Mouse (Mus musculus) CH12.LX (cell line): Measurements from ENCODE around the gene Pbx1. TPM values are rescaled to one million over a fixed set of nuclear protein-coding genes. Genes with fewer than 3 reads are reported as not detected.

ENCODE experiments used
- DNase-seq: peaks from one replicate; pipeline ENCODE4 v3.0.0-alpha.2; 2013; ENCODE audit errors: extremely low read depth
- H3K27ac ChIP-seq: 2 replicates; pipeline ENCODE4 v1.5.1; 2012; ENCODE audit warnings: low read depth, mild to moderate bottlenecking, control low read depth, moderate library complexity; ENCODE audit not compliant: insufficient read depth
- H3K27me3 ChIP-seq: replicated peaks from 2 replicates; pipeline ENCODE3; 2012; ENCODE audit warnings: inconsistent platforms
- H3K36me3 ChIP-seq, 2 experiments: replicated peaks in 1 of 2; 2 replicates each; pipeline versions ENCODE3 to v1.6.1; 2012; ENCODE audit warnings: inconsistent platforms in 1 of 2, low read length in 1 of 2, mild to moderate bottlenecking in 1 of 2, mixed read lengths in 1 of 2, moderate library complexity in 1 of 2; ENCODE audit not compliant: control insufficient read depth in 1 of 2, insufficient read depth in 1 of 2
- H3K4me1 ChIP-seq, 2 experiments: 2 replicates each; pipeline ENCODE4 v1.6.1; 2012; ENCODE audit warnings: inconsistent platforms in 1 of 2, moderate library complexity in 1 of 2; ENCODE audit not compliant: insufficient read depth in 2 of 2, control insufficient read depth in 1 of 2
- H3K4me2 ChIP-seq: 2 replicates; pipeline ENCODE4 v1.6.1; 2012; ENCODE audit warnings: low read depth, mild to moderate bottlenecking, control low read depth; ENCODE audit not compliant: poor library complexity, insufficient read depth, severe bottlenecking
- H3K4me3 ChIP-seq, 3 experiments: fragments of 150-350 bp in 1 of 3; sonication (generic) in 1 of 3; replicated peaks in 1 of 3; 2 replicates each; pipeline versions ENCODE3 to v1.5.1; 2011 to 2012; ENCODE audit warnings: low read depth in 2 of 3, low read length in 2 of 3, mild to moderate bottlenecking in 2 of 3, moderate library complexity in 2 of 3, control low read depth in 1 of 3, improper control_type of control experiment in 1 of 3, inconsistent platforms in 1 of 3, mixed read lengths in 1 of 3; ENCODE audit not compliant: poor library complexity in 1 of 3
- H3K79me2 ChIP-seq: replicated peaks from 2 replicates; pipeline ENCODE4 v1.6.1; 2012; ENCODE audit warnings: mild to moderate bottlenecking, moderate library complexity; ENCODE audit not compliant: control insufficient read depth, poor library complexity, insufficient read depth, severe bottlenecking; ENCODE audit errors: extremely low read depth
- H3K9ac ChIP-seq: 2 replicates; pipeline ENCODE4 v1.6.1; 2012; ENCODE audit warnings: low read depth, mild to moderate bottlenecking, control low read depth, moderate library complexity; ENCODE audit not compliant: insufficient read depth
- H3K9me3 ChIP-seq: replicated peaks from 2 replicates; pipeline ENCODE3; 2012; ENCODE audit warnings: low read length, inconsistent platforms, mixed read lengths
- E2F4 ChIP-seq: IDR thresholded peaks from 2 replicates; pipeline ENCODE4 v1.6.1; 2011; ENCODE audit warnings: low read depth, low read length, improper control_type of control experiment; ENCODE audit not compliant: insufficient replicate concordance
- ELF1 ChIP-seq: IDR thresholded peaks from 2 replicates; pipeline ENCODE4 v1.6.1; 2014; ENCODE audit warnings: low read depth, mild to moderate bottlenecking, inconsistent platforms, low read length, improper control_type of control experiment
- GABPA ChIP-seq: IDR thresholded peaks from 2 replicates; pipeline ENCODE4 v1.6.1; 2012; ENCODE audit warnings: low read depth, low read length, improper control_type of control experiment, inconsistent platforms; ENCODE audit not compliant: insufficient replicate concordance
- JUN ChIP-seq: IDR thresholded peaks from 2 replicates; pipeline ENCODE4 v1.6.1; 2011; ENCODE audit warnings: low read depth, mild to moderate bottlenecking, low read length, improper control_type of control experiment, moderate library complexity; ENCODE audit not compliant: insufficient read depth
- MAFK ChIP-seq: IDR thresholded peaks from 2 replicates; pipeline ENCODE4 v1.6.1; 2011; ENCODE audit warnings: low read length, improper control_type of control experiment; ENCODE audit not compliant: insufficient replicate concordance
- MAZ ChIP-seq: IDR thresholded peaks from 2 replicates; pipeline ENCODE4 v1.6.1; 2012; ENCODE audit warnings: low read depth, mild to moderate bottlenecking, inconsistent platforms, low read length, improper control_type of control experiment, moderate library complexity
- MYC ChIP-seq: IDR thresholded peaks from 2 replicates; pipeline ENCODE4 v1.6.1; 2011; ENCODE audit warnings: low read depth, mild to moderate bottlenecking, improper control_type of control experiment, low read length
- RAD21 ChIP-seq: IDR thresholded peaks from 2 replicates; pipeline ENCODE4 v1.6.1; 2011; ENCODE audit warnings: low read depth, mild to moderate bottlenecking, low read length, improper control_type of control experiment, moderate library complexity
- RCOR1 ChIP-seq: conservative IDR thresholded peaks from 2 replicates; pipeline ENCODE4 v1.6.1; 2012; ENCODE audit warnings: low read depth, mild to moderate bottlenecking, inconsistent platforms, low read length, improper control_type of control experiment
- TCF12 ChIP-seq: IDR thresholded peaks from 2 replicates; pipeline ENCODE4 v1.6.1; 2014; ENCODE audit warnings: low read depth, mild to moderate bottlenecking, inconsistent platforms, low read length, improper control_type of control experiment
- USF1 ChIP-seq: IDR thresholded peaks from 2 replicates; pipeline ENCODE4 v1.6.1; 2014; ENCODE audit warnings: low read depth, mild to moderate bottlenecking, inconsistent platforms, low read length, improper control_type of control experiment
- USF2 ChIP-seq: conservative IDR thresholded peaks from 2 replicates; pipeline ENCODE4 v1.6.1; 2011; ENCODE audit warnings: low read depth, low read length, improper control_type of control experiment
- ZC3H11A ChIP-seq: IDR thresholded peaks from 2 replicates; pipeline ENCODE4 v1.6.1; 2012; ENCODE audit warnings: low read depth, mild to moderate bottlenecking, inconsistent platforms, low read length, improper control_type of control experiment
- ZKSCAN1 ChIP-seq: IDR thresholded peaks from 2 replicates; pipeline ENCODE4 v1.6.1; 2012; ENCODE audit warnings: low read depth, inconsistent platforms, low read length, improper control_type of control experiment, borderline replicate concordance
- ZMIZ1 ChIP-seq: IDR thresholded peaks from 2 replicates; pipeline ENCODE4 v1.6.1; 2012; ENCODE audit warnings: low read depth, mild to moderate bottlenecking, inconsistent platforms, low read length, improper control_type of control experiment
- dilution Hi-C: fragments of 300-500 bp; cut with MboI; formaldehyde crosslinking; loops from 2 replicates; pipeline ENCODE4 v1.14.3; 2020; ENCODE audit warnings: low sequenced_read_pairs; ENCODE audit not compliant: extremely low pct_unique_long_range_greater_than_20kb, extremely low pct_ligation_motif_present
- in situ Hi-C: fragments of 300-500 bp; cut with MboI; formaldehyde crosslinking; loops from 3 replicates; pipeline ENCODE4 v1.14.3; 2019; ENCODE audit warnings: low sequenced_read_pairs, low pct_ligation_motif_present, low pct_unique_long_range_greater_than_20kb, mixed read lengths
- polyA plus RNA-seq: library from polyadenylated mRNA; unstranded; fragments of >175 nt; gene quantifications from 2 replicates; pipeline ENCODE4 v1.2.1, GENCODE M21; 2012; ENCODE audit warnings: low read depth; ENCODE audit not compliant: insufficient read length
- total RNA-seq, 2 experiments: library from RNA; depleted of rRNA; stranded (reverse); fragments of 300-350 nt in 1 of 2; fragments of >200 nt in 1 of 2; gene quantifications; 2 replicates each; pipeline ENCODE4 v1.2.3; 2012 to 2014

Pbx1 gene
- total and polyA plus RNA-seq, 3 experiments: not detected

DNA sequence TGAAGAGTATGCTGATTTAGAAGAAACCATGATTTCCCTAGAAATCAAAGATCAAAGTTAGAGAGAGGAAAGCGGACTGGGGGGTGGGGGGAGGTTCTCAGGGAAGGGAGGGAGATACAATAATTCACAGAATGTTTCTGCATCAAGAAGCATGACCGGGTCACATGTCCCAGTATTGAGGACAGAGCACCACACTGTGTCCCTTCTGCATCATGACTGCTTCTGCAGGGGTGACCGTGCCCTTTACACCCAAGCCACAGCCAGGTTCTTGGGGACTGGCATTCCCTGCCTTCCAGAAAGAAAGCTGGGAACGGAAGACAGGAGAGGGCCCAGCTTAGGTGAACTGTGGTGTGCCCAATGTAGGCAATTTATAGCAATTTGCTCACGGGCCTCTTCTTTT is 207.9 kb downstream of the Pbx1 start:
- no peak overlapping the region for H3K27ac ChIP-seq
- dilution Hi-C loops: no loop called here
- in situ Hi-C loops: no loop called here
- H3K27me3 ChIP-seq: no peaks in the 10 kb centered on the region
- H3K4me2 ChIP-seq: no peak overlapping the region
- H3K4me3 ChIP-seq: no peak overlapping the region
- H3K36me3 ChIP-seq: no peaks in the 10 kb centered on the region
- no peaks in the 10 kb centered on the region for H3K79me2 ChIP-seq
- no peak for TF ChIP-seq GABPA
- no peak for TF ChIP-seq ELF1
- no peak for TF ChIP-seq MAZ
- no peak for TF ChIP-seq ZMIZ1
- no peak for TF ChIP-seq ZC3H11A
- no peak for TF ChIP-seq MAFK
- no peak for TF ChIP-seq MYC
- no peak for TF ChIP-seq RAD21
- no peak for TF ChIP-seq RCOR1
- TF ChIP-seq ZKSCAN1: no peak
- no peak for TF ChIP-seq USF2
- TF ChIP-seq USF1: no peak
- TF ChIP-seq E2F4: no peak
- H3K9me3 ChIP-seq: peaks cover 87% of the 10 kb centered on the region
- DNase-seq: no peak
- no peaks in the 10 kb centered on the region for H3K4me1 ChIP-seq
- no peak overlapping the region for H3K9ac ChIP-seq

DNA sequence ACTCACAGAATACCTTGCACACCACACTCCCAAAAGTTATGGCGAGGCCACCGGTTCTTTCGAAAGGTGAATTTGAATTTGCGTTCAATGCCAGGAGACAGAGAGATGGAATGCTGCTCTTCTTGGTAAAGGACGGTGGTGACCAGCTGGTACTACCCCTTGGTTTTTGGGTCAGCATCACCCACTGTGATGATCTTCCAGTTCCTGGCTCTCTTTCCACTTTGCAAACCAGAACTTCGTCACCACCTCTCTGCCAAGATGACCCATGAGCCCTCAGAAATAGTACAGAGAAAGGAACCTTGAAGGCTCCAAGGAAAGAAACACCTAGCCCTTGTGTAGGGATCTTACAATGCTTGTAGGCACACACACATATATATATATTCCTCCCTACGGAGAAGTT is 209.3 kb downstream of the Pbx1 start:
- Histone ChIP-seq H3K4me1 (no peaks in the 10 kb centered on the region), H3K4me3 (no peak overlapping the region), H3K9ac (no peak overlapping the region), H3K79me2 (no peaks in the 10 kb centered on the region), H3K27me3 (no peaks in the 10 kb centered on the region), H3K9me3 (peaks cover 88% of the 10 kb centered on the region), H3K27ac (no peak overlapping the region), H3K4me2 (no peak overlapping the region), H3K36me3 (no peaks in the 10 kb centered on the region)
- no peak for TF ChIP-seq JUN
- DNase-seq: no peak
- dilution Hi-C loops: no loop called here
- in situ Hi-C loops: no loop called here

DNA sequence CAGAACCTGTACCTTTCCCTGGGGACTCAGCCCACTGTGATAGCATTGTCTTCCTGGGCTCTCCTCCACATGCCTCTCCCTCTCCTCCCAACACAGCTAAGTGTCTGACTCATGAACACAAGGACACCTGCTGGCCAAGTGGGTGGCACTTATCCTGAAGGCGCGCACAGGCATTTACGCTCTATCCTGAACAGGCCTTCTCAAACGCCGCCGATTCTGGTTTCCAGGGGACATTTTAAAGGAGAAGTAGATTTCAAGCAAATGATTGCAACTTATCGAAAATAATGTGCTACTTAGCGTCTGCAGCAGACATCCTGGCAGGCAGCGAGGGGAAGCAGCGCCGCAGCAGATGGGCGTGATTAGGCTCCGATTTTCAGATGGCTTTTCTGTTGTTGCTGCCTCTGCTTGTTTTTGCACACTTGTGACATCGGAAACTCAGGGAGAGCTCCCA is 211.0 kb downstream of the Pbx1 start:
- no peaks in the 10 kb centered on the region for H3K79me2 ChIP-seq
- peaks cover 87% of the 10 kb centered on the region for H3K9me3 ChIP-seq
- H3K36me3 ChIP-seq: no peaks in the 10 kb centered on the region
- H3K4me2 ChIP-seq: no peak overlapping the region
- no peak for TF ChIP-seq TCF12
- H3K27ac ChIP-seq: no peak overlapping the region
- in situ Hi-C loops: no loop called here
- DNase-seq: no peak
- H3K4me1 ChIP-seq: no peaks in the 10 kb centered on the region
- H3K4me3 ChIP-seq: no peak overlapping the region
- H3K9ac ChIP-seq: no peak overlapping the region
- dilution Hi-C loops: no loop called here
- H3K27me3 ChIP-seq: no peaks in the 10 kb centered on the region
